In genomic region chr3:38226147-38226546, GRCm38 (mm10) we compare ENCODE assay signal across 25 mouse cellular contexts.
A peak's percentile ranks its signal among the peaks of the same experiment; 100 is the strongest.
DNase-seq lines count a peak whose midpoint lies in the region; ATAC-seq and TF ChIP-seq lines count a peak whose summit lies in the region.
"Had no signal": no experiment of that assay in that cellular context is flagged by ENCODE, and none has a peak within 500 bp of the region (broad histone marks: within the 10 kb centered on the region; RNA-seq: fewer than 3 reads in every experiment).

No protein-coding gene starts in this region.

- DNase-seq in embryonic facial prominence, embryonic 10.5 days (ENCODE audit: low spot score) = no peak
- DNase-seq in lung, postnatal 0 days (ENCODE audit: low spot score) = no peak
- no peak for DNase-seq in stomach, postnatal 0 days (ENCODE audit: low spot score)
- DNase-seq: adrenal gland, adult 8-10 months; adrenal gland, postnatal 25 days; cerebellum, adult 11-12 months; cerebellum, adult 8-10 months; cerebellum, postnatal 10 days; cerebellum, postnatal 36 days; embryo, embryonic 11 days; gastrocnemius, postnatal 25 days; heart, adult 2 months; heart, postnatal 14 days had no signal

- no peaks in the 10 kb centered on the region for H3K9me3 ChIP-seq in embryonic facial prominence, embryonic 15.5 days (replicated peaks)
- H3K9me3 ChIP-seq in embryonic facial prominence, embryonic 10.5 days = no peaks in the 10 kb centered on the region
- H3K9me3 ChIP-seq in lung, embryonic 16.5 days (ENCODE audit: control insufficient read depth, low read length) = no peaks in the 10 kb centered on the region
- H3K9me3 ChIP-seq in lung, postnatal 0 days (ENCODE audit: low read length) = no peaks in the 10 kb centered on the region
- H3K9me3 ChIP-seq in stomach, embryonic 15.5 days = no peaks in the 10 kb centered on the region
- no peaks in the 10 kb centered on the region for H3K9me3 ChIP-seq in stomach, postnatal 0 days (ENCODE audit: control insufficient read depth, low read length)
- H3K9me3 ChIP-seq: embryonic facial prominence, embryonic 12.5 days; forebrain, embryonic 12.5 days; forebrain, embryonic 15.5 days; heart, embryonic 10.5 days; heart, embryonic 13.5 days; hindbrain, embryonic 12.5 days; hindbrain, embryonic 15.5 days had no signal

- no peaks in the 10 kb centered on the region for H3K36me3 ChIP-seq in embryonic facial prominence, embryonic 15.5 days
- no peaks in the 10 kb centered on the region for H3K36me3 ChIP-seq in embryonic facial prominence, embryonic 10.5 days (replicated peaks)
- no peaks in the 10 kb centered on the region for H3K36me3 ChIP-seq in lung, embryonic 16.5 days (ENCODE audit: control insufficient read depth, insufficient read depth, low read length)
- no peaks in the 10 kb centered on the region for H3K36me3 ChIP-seq in lung, postnatal 0 days (ENCODE audit: insufficient read depth, low read length)
- H3K36me3 ChIP-seq in stomach, embryonic 15.5 days = no peaks in the 10 kb centered on the region
- no peaks in the 10 kb centered on the region for H3K36me3 ChIP-seq in stomach, postnatal 0 days (ENCODE audit: control insufficient read depth, insufficient read depth, low read length)
- H3K36me3 ChIP-seq: embryonic facial prominence, embryonic 12.5 days; forebrain, embryonic 12.5 days; forebrain, embryonic 15.5 days; heart, embryonic 10.5 days; heart, embryonic 13.5 days; hindbrain, embryonic 12.5 days; hindbrain, embryonic 15.5 days had no signal

- H3K4me3 ChIP-seq in embryonic facial prominence, embryonic 15.5 days (replicated peaks) = no peak overlapping the region
- no peak overlapping the region for H3K4me3 ChIP-seq in embryonic facial prominence, embryonic 10.5 days
- H3K4me3 ChIP-seq in lung, embryonic 16.5 days (ENCODE audit: low read length) = no peak overlapping the region
- no peak overlapping the region for H3K4me3 ChIP-seq in lung, postnatal 0 days (ENCODE audit: low read depth, low read length)
- H3K4me3 ChIP-seq in stomach, embryonic 15.5 days (replicated peaks) = no peak overlapping the region
- H3K4me3 ChIP-seq in stomach, postnatal 0 days (ENCODE audit: low read depth, low read length) = no peak overlapping the region
- H3K4me3 ChIP-seq: embryonic facial prominence, embryonic 12.5 days; erythroblast, embryonic 14.5 days; forebrain, embryonic 12.5 days; forebrain, embryonic 15.5 days; heart, adult 2 months; heart, embryonic 10.5 days; heart, embryonic 13.5 days; hindbrain, embryonic 12.5 days; hindbrain, embryonic 15.5 days had no signal

- 57% methylated on average over 2 of the region's 2 CpGs for WGBS in embryonic facial prominence, embryonic 15.5 days
- 61% methylated on average over 2 of the region's 2 CpGs for WGBS in embryonic facial prominence, embryonic 10.5 days
- WGBS in lung, embryonic 16.5 days = 64% methylated on average over 2 of the region's 2 CpGs
- WGBS in lung, postnatal 0 days = 46% methylated on average over 2 of the region's 2 CpGs
- WGBS in stomach, embryonic 15.5 days = 48% methylated on average over 2 of the region's 2 CpGs
- 53% methylated on average over 2 of the region's 2 CpGs for WGBS in stomach, postnatal 0 days

- ATAC-seq in embryonic facial prominence, embryonic 15.5 days (ENCODE audit: insufficient number of reproducible peaks, low FRiP score, low TSS enrichment, low read depth) = peak; percentile 43; the same call in 1 of the 2 replicates
- ATAC-seq in lung, embryonic 16.5 days (ENCODE audit: low read depth) = peak; percentile 43; the same call in 1 of the 2 replicates
- ATAC-seq in lung, postnatal 0 days = no peak
- ATAC-seq in stomach, embryonic 15.5 days (ENCODE audit: insufficient read depth, low FRiP score, low read depth) = 0 out of 2 replicates have a peak, but pooled peaks have one; percentile 73
- no peak for ATAC-seq in stomach, postnatal 0 days (ENCODE audit: low FRiP score, low TSS enrichment)
- ATAC-seq: activated CD4-positive, CD25-positive, alpha-beta regulatory T cell, adult 4 months; forebrain, embryonic 15.5 days had no signal

- TF ChIP-seq EP300 in lung, postnatal 0 days (IDR thresholded peaks at IDR 0.05) = no peak
- no peak for TF ChIP-seq EP300 in stomach, postnatal 0 days (optimal IDR thresholded peaks at IDR 0.05)

- H3K9ac ChIP-seq in embryonic facial prominence, embryonic 15.5 days = no peak overlapping the region
- H3K9ac ChIP-seq in lung, embryonic 16.5 days (ENCODE audit: low read length) = no peak overlapping the region
- H3K9ac ChIP-seq in lung, postnatal 0 days (replicated peaks; ENCODE audit: low read depth) = no peak overlapping the region
- H3K9ac ChIP-seq in stomach, embryonic 15.5 days = no peak overlapping the region
- H3K9ac ChIP-seq in stomach, postnatal 0 days (ENCODE audit: low read length) = no peak overlapping the region
- H3K9ac ChIP-seq: embryonic facial prominence, embryonic 12.5 days; forebrain, embryonic 12.5 days; forebrain, embryonic 15.5 days; heart, embryonic 13.5 days; hindbrain, embryonic 12.5 days; hindbrain, embryonic 15.5 days had no signal

- H3K4me1 ChIP-seq in embryonic facial prominence, embryonic 15.5 days = 0 out of 2 replicates have a peak, but pooled peaks cover 3% of the 10 kb centered on the region
- peaks cover 14% of the 10 kb centered on the region; the same call in 1 of the 2 replicates for H3K4me1 ChIP-seq in embryonic facial prominence, embryonic 10.5 days
- H3K4me1 ChIP-seq in lung, embryonic 16.5 days (replicated peaks; ENCODE audit: control insufficient read depth, insufficient read depth, low read length) = no peaks in the 10 kb centered on the region
- no peaks in the 10 kb centered on the region for H3K4me1 ChIP-seq in lung, postnatal 0 days (ENCODE audit: insufficient read depth, low read depth, low read length)
- H3K4me1 ChIP-seq in stomach, embryonic 15.5 days = peaks cover 4% of the 10 kb centered on the region; the same call in 1 of the 2 replicates
- H3K4me1 ChIP-seq in stomach, postnatal 0 days (replicated peaks; ENCODE audit: control insufficient read depth, insufficient read depth) = no peaks in the 10 kb centered on the region
- H3K4me1 ChIP-seq: embryonic facial prominence, embryonic 12.5 days; forebrain, embryonic 15.5 days had no signal

- no peak overlapping the region for H3K4me2 ChIP-seq in embryonic facial prominence, embryonic 15.5 days (replicated peaks)
- H3K4me2 ChIP-seq in lung, embryonic 16.5 days (ENCODE audit: low read depth, low read length) = no peak overlapping the region
- no peak overlapping the region for H3K4me2 ChIP-seq in lung, postnatal 0 days (replicated peaks; ENCODE audit: low read depth, low read length)
- H3K4me2 ChIP-seq in stomach, embryonic 15.5 days = no peak overlapping the region
- no peak overlapping the region for H3K4me2 ChIP-seq in stomach, postnatal 0 days (replicated peaks; ENCODE audit: low read depth)
- H3K4me2 ChIP-seq: embryonic facial prominence, embryonic 12.5 days; forebrain, embryonic 12.5 days; forebrain, embryonic 15.5 days; heart, embryonic 13.5 days; hindbrain, embryonic 12.5 days; hindbrain, embryonic 15.5 days had no signal

- TF ChIP-seq CTCF in lung, postnatal 0 days (IDR thresholded peaks at IDR 0.05) = no peak
- no peak for TF ChIP-seq CTCF in stomach, postnatal 0 days (IDR thresholded peaks at IDR 0.05; ENCODE audit: low read depth)

- H3K27me3 ChIP-seq in embryonic facial prominence, embryonic 15.5 days = no peaks in the 10 kb centered on the region
- H3K27me3 ChIP-seq in embryonic facial prominence, embryonic 10.5 days (replicated peaks; ENCODE audit: low read depth, poor library complexity, severe bottlenecking) = no peaks in the 10 kb centered on the region
- no peaks in the 10 kb centered on the region for H3K27me3 ChIP-seq in lung, embryonic 16.5 days (ENCODE audit: control insufficient read depth, insufficient read depth, low read depth, low read length)
- no peaks in the 10 kb centered on the region for H3K27me3 ChIP-seq in lung, postnatal 0 days (replicated peaks; ENCODE audit: insufficient read depth, low read length)
- no peaks in the 10 kb centered on the region for H3K27me3 ChIP-seq in stomach, embryonic 15.5 days (replicated peaks)
- no peaks in the 10 kb centered on the region for H3K27me3 ChIP-seq in stomach, postnatal 0 days (ENCODE audit: control insufficient read depth, insufficient read depth, low read length)
- H3K27me3 ChIP-seq: embryonic facial prominence, embryonic 12.5 days; forebrain, embryonic 12.5 days; forebrain, embryonic 15.5 days; heart, embryonic 13.5 days; hindbrain, embryonic 12.5 days; hindbrain, embryonic 15.5 days had no signal

- no peak overlapping the region for H3K27ac ChIP-seq in embryonic facial prominence, embryonic 15.5 days (replicated peaks)
- H3K27ac ChIP-seq in embryonic facial prominence, embryonic 10.5 days (replicated peaks) = no peak overlapping the region
- no peak overlapping the region for H3K27ac ChIP-seq in lung, embryonic 16.5 days (ENCODE audit: low read length)
- H3K27ac ChIP-seq in lung, postnatal 0 days (ENCODE audit: low read length) = no peak overlapping the region
- no peak overlapping the region for H3K27ac ChIP-seq in stomach, embryonic 15.5 days
- H3K27ac ChIP-seq in stomach, postnatal 0 days (replicated peaks) = no peak overlapping the region
- H3K27ac ChIP-seq: embryonic facial prominence, embryonic 12.5 days; forebrain, embryonic 12.5 days; forebrain, embryonic 15.5 days; heart, adult 2 months; heart, embryonic 10.5 days; heart, embryonic 13.5 days; hindbrain, embryonic 12.5 days; hindbrain, embryonic 15.5 days had no signal

Comparison
In these comparisons a context has a peak if more than half of its experiments do, and no peak if none do; other contexts are left out.
1. ATAC-seq: peak in embryonic facial prominence, embryonic 15.5 days (single experiment), lung, embryonic 16.5 days (single experiment) and stomach, embryonic 15.5 days (single experiment); none in lung, postnatal 0 days (single experiment) and stomach, postnatal 0 days (single experiment).